Mouse (Mus musculus) Patski (cell line): Measurements from ENCODE around the gene Gm5431. TPM values are rescaled to one million over a fixed set of nuclear protein-coding genes. Genes with fewer than 3 reads are reported as not detected.
"Not testable (repeated sequence)": the region's sequence is repeated elsewhere in the genome, so short reads cannot be mapped to it uniquely, and the experiment has no call there.

Experiments used
- ATAC-seq: fragments of 100-300 bp; one replicate; pipeline ENCODE4 v1.8.0; 2021
- CTCF ChIA-PET: fragments of 350-600 bp; sonication (Branson Sonifier 250); formaldehyde crosslinking; loops from one replicate; lab custom pipeline; 2022; ENCODE audit warnings: inconsistent platforms; lab: Charles Lee
- POLR2A ChIA-PET: fragments of 350-600 bp; sonication (Branson Sonifier 250); formaldehyde crosslinking; loops from one replicate; lab custom pipeline; 2022; ENCODE audit warnings: antibody characterized with exemption, inconsistent platforms; lab: Charles Lee
- DNase-seq: peaks from one replicate; pipeline ENCODE4 v3.0.0-alpha.2; 2011; ENCODE audit warnings: low read depth, low spot score
- H3K27me3 ChIP-seq: fragments of 371-371 bp; one replicate; pipeline ENCODE4 v1.5.1; 2021
- CTCF ChIP-seq: fragments of 100-300 bp; IDR thresholded peaks from one replicate; pipeline ENCODE4 v1.5.1; 2021
- in situ Hi-C: fragments of 300-500 bp; cut with MboI; formaldehyde crosslinking; loops from 3 replicates; pipeline ENCODE4 v1.11.1; 2018; ENCODE audit warnings: low pct_unique_long_range_greater_than_20kb, mixed read lengths
- polyA plus RNA-seq: library from polyadenylated mRNA; unstranded; gene quantifications from one replicate; pipeline ENCODE4 v1.2.3, GENCODE M21; 2021

Gm5431 gene
- 0.15 TPM for polyA plus RNA-seq

DNA sequence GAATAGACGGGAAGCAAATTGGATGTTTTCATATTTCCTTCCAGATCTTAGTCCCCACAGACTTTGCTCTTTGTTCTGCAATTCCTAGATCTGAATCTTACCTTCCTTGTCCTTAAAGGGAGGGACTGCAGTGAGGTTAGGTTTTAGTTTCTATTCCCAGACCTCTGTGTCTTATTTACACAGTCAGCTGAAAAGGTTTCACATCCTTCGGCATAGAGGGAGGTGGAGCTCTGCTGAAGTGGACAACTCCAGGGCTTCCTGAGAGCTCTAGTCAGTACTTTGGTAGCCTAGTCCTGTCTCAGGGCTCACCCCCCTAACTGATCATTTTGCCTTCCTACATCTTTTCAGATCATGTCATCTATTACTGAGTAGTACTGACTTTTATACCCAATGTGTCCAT lies at the start of gene Gm5431:
Gm5431 (minus strand) TSS at position 194 of the 400 bp plus-strand sequence.
- H3K27me3 ChIP-seq = no peaks in the 10 kb centered on the region
- ChIA-PET CTCF (no interaction called here), POLR2A (no interaction called here)
- ATAC-seq (no peak), DNase-seq (no peak)
- in situ Hi-C loops = no loop called here
- TF ChIP-seq CTCF = no peak

DNA sequence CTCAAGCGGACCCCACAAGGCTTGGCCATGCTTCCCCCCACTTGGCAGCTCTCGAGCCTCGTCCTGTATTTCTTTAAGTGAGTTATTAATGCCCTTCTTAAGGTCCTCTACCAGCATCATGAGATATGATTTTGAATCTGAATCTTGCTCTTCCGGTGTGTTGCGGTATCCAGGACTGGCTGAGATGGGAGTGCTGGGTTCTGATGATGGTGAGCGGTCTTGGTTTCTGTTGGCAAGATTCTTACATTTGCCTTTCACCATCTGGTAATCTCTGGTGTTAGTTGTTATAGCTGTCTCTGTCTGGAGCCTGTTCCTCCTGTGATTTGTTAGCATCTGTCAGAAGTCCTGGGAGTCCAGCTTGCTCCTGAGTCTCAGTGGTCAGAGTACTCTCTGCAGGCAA lies 44.1 kb upstream of the Gm5431 start, which contains the start of gene Psme2b:
Psme2b (minus strand) TSS at position 101 of the 400 bp plus-strand sequence.
- H3K27me3 ChIP-seq, CTCF ChIA-PET, DNase-seq, ATAC-seq, in situ Hi-C loops, POLR2A ChIA-PET: not testable (repeated sequence)

DNA sequence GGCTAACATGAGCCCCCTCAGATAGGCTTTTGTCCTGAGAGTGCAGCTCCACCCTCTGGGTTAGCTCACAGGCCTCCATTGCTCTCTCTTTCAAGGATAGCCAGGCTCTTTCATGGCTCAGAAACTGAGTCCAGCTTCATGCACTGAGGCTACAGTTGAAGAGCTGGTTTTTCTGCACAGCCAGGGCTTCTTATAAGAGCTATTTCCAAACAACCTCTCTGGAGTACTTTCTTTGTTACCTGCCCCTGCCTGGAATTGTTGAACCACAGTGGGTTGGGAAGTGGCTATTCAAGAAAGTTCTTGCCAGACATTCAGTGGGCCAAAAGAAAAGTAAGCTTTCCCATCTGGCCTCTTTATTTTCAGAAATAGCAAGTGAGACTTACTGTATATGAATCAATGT lies 37.3 kb upstream of the Gm5431 start:
- CTCF ChIA-PET, DNase-seq, POLR2A ChIA-PET, in situ Hi-C loops, H3K27me3 ChIP-seq, ATAC-seq: not testable (repeated sequence)

DNA sequence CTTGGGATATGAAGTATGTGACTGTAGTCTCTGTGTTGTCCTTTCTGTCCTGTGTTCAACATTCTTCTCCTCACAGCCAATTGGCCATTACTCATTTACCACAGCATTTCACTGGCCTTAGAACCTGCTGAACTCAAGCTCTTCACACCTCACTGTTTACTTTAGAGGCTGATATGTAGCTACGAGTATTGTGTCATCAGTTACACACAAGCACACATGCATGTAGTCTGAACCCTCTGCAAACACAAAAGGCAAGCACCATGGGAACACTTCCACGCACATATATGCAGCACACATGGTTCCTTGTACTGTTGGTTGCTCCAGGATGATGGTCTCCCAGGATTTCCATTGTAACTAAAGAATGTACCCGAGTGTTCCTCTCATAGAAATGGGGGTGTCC lies 33.3 kb upstream of the Gm5431 start:
- DNase-seq, in situ Hi-C loops, H3K27me3 ChIP-seq, POLR2A ChIA-PET, CTCF ChIA-PET, ATAC-seq: not testable (repeated sequence)

DNA sequence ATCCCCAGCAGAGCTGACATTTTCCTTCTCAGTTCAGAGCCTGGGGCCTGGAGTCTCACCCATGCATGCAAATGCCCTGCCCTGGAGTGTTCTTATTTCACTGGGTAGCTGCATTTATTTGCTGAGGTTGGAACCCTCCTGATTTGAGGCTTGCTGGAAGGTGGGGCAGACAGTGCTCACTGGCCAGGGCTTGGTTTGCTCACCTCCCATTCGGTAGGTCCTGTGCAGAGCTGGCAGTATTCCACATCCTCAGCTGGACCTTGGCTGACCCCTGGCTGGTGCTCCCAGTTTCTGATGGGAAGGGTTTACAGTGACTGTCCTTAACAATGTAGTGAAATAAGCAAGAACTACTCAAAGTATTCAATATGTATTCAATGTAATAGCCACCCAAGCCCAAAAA lies 31.9 kb upstream of the Gm5431 start:
- DNase-seq, CTCF ChIA-PET, H3K27me3 ChIP-seq, in situ Hi-C loops, ATAC-seq, POLR2A ChIA-PET: not testable (repeated sequence)

DNA sequence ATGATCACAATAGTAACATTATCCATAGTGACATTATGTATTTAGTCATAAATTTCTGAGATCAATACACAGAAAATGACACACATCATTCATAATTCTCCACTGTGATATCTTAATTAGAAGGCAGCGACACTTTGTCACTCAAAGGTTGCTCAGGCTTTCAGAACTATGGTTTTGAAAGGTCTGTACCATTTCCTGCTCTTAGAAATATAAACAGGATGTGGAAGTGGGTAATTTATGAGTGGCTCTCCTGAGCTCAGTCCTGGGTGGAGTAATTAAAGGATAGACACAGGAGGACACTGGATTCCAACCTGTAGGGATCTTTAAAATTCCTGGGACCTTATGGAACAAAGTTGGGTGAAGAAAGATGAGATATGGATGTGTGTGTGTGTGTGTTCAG lies 31.4 kb upstream of the Gm5431 start:
- H3K27me3 ChIP-seq, in situ Hi-C loops, POLR2A ChIA-PET, CTCF ChIA-PET, ATAC-seq, DNase-seq: not testable (repeated sequence)

DNA sequence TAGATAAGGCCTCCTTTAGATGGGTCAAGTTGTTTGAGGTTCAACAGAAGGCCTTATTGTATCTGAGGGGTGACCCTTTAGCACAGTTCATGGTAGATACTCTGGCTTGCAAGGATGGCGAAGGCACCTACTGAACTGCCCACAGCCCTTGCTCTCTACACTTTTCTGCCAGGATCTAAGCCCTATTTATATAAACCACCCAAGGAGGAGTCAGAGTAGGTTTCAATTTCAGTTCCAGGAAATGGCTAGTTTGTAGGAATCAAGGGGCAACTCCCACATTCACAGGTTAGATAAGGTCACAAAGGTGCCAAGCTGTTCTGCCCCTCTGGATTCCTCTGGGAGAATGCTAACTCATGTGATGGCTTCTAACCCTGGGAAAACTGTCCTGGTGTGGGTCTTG lies 26.1 kb upstream of the Gm5431 start:
- H3K27me3 ChIP-seq, DNase-seq, POLR2A ChIA-PET, ATAC-seq, CTCF ChIA-PET: not testable (repeated sequence)
- in situ Hi-C loops = loop anchor here (10.0 kb wide), 1 partner anchor 67 kb away; the partner anchor contains the start of genes Gm12185 and Tgtp1

DNA sequence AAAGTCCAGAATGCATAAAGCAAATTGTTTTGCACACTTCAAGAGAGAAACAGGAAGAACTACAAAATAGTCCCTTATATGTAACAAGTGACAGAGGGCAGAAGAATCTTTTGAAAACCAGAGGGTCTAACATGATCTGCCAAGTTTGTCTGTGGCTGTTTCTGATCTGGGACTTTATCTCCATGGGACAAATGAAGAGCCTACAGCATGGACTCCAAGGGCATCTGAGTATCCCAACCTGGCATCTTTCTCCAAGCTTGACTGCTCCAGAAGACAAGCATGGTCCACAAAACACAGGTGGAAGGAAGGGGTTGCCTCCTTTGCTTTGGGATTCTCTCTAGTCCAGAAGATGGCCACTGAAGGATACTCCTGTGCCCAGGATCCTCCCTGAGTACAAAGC lies 24.4 kb upstream of the Gm5431 start:
- DNase-seq, ATAC-seq, CTCF ChIA-PET, H3K27me3 ChIP-seq, POLR2A ChIA-PET: not testable (repeated sequence)
- in situ Hi-C loops = loop anchor here (10.0 kb wide), 1 partner anchor 68 kb away; the partner anchor contains the start of genes Gm12185 and Tgtp1

DNA sequence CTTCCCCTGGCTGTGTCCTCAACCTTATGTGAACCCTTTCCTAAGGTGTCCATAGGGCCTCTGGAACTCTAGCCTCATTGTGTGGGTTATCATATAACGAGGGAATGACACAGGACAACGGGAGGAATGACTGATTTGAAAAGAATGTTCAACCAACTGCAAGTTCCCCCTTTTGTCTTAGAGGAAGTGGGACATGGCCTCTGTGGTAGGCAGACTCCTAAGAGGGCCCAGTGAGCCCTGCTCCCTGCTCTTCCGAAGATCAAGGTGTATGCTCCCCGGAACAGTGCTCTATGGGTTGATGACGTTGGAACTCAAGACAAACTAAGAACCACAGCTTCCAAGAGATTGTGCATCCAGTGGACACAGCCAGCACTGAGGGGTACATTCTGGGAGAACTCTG lies 21.8 kb upstream of the Gm5431 start:
- ATAC-seq, H3K27me3 ChIP-seq, POLR2A ChIA-PET, DNase-seq, CTCF ChIA-PET: not testable (repeated sequence)
- in situ Hi-C loops = loop anchor here (5.0 to 10.0 kb wide), 2 partner anchors 71 to 158 kb away; partner anchors contain the start of genes Gm12185 and Tgtp1

DNA sequence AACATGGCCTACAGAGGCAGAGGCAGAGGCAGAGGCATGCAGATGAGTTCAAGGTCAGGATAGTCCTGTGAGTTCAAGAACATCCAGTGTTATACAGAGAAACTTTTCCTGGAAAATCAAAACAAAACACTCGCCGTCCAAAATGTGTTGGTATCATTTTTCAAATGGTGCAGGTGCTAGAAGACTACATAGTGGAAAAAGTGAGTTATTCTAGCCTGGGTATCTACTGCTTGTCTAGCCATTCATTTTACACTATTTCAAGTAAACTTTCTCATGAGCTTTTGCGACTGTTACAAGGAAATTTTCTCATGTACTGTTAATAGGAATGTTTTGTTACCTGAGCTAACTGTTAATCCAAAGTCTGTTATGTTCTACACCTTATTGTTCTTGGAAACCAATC lies 16.4 kb upstream of the Gm5431 start:
- H3K27me3 ChIP-seq = no peaks in the 10 kb centered on the region
- CTCF ChIA-PET = interaction anchor here (1.7 kb wide), 1 partner anchor 160 kb away, joined by 6 read pairs; no protein-coding TSS in a partner anchor
- TF ChIP-seq CTCF = no peak
- ATAC-seq = no peak
- POLR2A ChIA-PET = no interaction called here
- in situ Hi-C loops = no loop called here
- no peak for DNase-seq

DNA sequence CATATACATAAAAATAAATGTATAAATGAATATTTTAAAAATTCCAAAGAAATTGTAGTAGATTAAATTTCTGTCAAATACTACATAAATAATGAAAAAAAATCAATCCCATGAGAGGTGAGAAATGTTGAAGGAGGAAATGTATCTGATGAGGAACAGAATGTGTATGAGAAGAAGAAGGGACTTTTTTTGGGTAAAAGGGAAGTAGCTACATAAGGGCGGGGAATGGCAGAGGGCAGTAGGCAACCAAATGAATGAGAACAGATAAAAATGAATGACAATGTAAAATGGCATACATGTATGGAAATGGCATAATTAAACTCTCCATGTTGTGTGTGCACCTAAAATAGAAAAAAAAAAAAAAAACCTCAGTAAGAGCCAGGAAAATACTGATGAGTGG lies 11.6 kb upstream of the Gm5431 start:
- in situ Hi-C loops = no loop called here
- no peaks in the 10 kb centered on the region for H3K27me3 ChIP-seq
- POLR2A ChIA-PET = no interaction called here
- CTCF ChIA-PET = no interaction called here
- no peak for TF ChIP-seq CTCF
- ATAC-seq (no peak), DNase-seq (no peak)

DNA sequence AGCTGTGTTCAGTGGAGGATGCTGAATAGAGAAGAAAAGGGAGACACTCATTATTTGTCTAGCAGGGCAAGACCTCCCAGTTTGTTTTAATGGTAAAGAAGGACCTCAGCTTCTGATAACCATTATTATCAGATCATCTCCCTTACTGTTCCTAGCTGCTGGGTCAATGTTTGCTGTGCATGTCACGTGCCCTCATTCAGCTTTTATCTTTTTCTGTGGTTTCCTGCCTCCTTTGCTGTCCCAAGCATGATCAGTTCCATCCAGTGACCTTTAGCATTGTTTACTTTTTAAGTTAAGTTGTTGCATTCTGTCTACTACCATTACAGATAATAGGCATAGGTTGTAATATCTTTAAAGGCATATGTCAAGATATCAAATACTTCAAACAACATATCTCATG lies 6.4 kb upstream of the Gm5431 start:
- in situ Hi-C loops = no loop called here
- ChIA-PET CTCF (no interaction called here), POLR2A (no interaction called here)
- H3K27me3 ChIP-seq = no peaks in the 10 kb centered on the region
- no peak for TF ChIP-seq CTCF
- ATAC-seq (no peak), DNase-seq (no peak)

DNA sequence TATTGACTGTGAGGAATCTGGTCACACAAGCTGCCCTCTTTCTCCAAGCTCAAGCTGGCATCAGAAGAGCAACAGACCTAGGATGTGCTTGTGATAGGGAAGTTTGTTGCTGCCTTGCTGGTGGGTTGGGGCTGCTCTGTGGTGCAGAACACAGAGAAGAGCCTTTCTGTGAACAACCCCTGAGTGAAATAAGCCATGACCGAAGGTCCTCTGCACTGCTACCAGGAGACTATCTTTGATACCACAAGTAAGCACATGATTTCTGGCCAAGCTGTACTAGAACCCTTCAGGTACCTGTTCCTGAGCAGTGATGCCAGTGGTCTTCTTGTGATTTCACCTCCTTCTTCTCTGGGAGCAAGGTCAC lies 465 bp downstream of the Gm5431 start:
- CTCF ChIA-PET, H3K27me3 ChIP-seq, in situ Hi-C loops, ATAC-seq, DNase-seq, POLR2A ChIA-PET: not testable (repeated sequence)

DNA sequence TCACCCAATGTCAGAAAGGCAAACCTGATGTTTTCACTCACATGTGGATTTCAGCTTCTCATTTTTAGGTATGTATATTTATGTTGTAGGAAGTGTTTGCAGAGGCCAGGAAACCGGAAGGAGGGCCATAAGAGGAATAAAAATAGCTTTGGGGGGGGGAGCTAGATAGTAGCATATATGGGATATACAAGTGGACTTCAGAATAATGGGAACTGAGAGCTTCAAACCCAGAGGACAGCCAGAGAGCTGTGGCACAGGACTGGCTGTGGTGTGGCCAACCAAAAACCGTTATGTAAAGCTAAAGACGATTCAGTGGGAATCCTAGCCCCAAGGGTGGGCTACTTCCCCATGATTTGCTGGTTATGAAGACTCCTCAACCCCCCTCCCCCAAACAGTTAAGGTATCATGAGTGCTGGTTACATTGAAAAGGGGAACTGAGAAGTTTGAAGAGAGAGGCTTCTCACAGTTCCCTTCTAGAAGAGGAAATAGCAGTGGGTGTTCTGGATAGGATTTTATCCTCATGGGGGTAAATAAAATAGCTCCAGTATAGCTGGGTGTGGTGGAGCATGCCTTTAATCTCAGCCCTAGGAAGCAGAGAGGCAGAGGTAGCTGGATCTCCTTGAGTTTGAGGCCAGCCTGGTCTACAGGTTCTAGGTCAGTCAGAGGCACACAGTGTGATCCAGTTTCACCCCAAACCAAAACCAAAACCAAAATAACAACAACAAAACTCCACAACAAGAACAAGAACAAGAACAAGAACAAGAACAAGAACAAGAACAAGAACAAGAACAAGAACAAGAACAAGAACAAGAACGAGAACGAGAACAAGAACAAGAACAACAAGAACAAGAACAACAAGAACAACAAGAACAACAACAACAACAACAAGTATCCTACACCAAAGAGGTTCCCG lies 1.1 kb downstream of the Gm5431 start:
- CTCF ChIA-PET, H3K27me3 ChIP-seq, DNase-seq, in situ Hi-C loops, ATAC-seq, POLR2A ChIA-PET: not testable (repeated sequence)
